Mouse (Mus musculus): Measurements from ENCODE around the gene Hmgb3.
"Not testable (repeated sequence)": the region's sequence is repeated elsewhere in the genome, so short reads cannot be mapped to it uniquely, and the experiment has no call there.

Hmgb3 gene

DNA sequence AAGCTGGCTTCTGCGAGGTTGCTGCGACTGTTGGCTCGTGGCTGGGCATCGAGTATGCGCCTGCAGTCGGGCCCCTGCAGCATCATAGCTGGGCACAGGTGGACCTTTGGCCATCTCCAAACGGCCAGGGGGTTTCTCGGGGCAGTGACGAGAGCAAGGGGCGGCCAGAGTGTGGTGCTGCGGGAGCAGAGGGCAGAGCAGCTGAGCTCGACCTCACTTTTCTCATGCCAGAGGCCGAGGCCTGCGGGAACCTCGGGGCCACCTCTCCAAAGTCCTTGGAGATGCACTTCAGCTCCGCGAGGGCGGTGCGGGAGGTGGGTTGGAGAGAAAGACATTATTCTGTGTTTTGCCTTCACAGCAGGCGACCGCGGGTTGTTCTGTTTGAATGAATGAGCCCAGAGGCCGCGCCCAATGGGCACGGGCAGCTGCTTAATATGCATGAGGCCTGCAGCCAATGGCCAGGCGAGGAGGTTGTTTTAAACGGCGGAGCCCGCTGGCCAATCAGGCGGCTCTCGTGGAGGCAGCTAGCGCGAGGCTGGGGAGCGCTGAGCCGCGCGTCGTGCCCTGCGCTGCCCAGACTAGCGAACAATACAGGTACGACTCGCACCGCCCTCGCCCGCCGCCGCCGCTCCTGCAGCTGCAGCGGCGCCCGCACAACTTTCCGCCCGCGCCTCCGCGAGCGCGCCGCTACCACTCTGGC lies at the start of gene Hmgb3:
TSS of gene Hmgb3 (plus strand) at position 504 of the 700 bp plus-strand sequence.
- peak; percentile 82 for DNase-seq (ENCODE audit: low spot score)

DNA sequence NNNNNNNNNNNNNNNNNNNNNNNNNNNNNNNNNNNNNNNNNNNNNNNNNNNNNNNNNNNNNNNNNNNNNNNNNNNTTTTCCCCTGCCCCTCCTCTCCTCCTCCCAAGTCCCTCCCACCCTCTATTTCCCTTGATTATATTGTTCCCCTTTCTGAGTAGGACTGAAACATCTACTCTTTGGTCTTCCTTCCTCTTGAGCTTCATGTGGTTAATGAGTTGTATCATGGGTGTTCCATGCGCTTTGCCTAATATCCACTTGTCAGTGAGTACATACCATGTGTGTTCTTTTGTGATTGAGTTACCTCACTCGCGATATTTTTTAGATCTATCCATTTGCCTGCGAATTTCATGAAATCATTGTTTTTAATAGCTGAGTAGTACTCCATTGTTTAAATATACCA lies 49.1 kb upstream of the Hmgb3 start:
- DNase-seq (ENCODE audit: low spot score): not testable (repeated sequence)

DNA sequence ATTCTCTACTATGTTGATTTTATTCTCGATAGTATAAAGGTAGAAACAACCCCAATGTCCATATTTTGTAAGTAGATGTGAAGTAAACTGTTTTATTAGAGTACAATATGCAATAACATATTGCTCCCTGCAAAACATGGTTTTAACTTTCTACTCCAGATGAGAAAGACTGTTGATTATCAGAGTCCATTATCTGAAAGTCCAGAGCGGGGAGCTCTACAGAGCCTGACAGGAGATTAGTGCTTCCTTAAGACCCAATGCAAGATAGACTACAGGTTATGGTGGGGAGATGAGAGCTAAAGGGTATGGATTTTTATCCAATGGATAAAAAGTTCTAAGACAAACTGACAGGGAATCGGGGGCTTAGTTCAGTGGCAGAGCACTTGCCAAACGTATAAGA lies 36.5 kb upstream of the Hmgb3 start:
- DNase-seq (ENCODE audit: low spot score): no peak

DNA sequence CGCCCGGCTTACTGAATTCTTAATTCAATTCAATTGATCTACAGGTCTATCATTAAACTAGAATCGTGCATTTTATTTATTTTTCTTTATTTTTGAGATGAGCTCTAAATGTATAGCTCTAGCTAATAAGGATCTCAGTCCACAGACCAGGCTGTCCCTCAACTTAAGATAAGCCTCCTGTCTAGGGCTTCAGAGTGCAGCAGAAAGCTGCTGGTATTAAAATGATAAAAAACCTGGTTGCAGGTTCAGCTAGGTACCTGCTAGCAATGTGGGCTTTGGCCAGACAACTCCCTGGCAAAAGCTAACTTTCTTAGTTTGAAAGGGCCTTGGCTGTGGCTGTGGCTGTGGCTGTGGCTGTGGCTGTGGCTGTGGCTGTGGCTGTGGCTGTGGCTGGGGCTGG lies 32.8 kb upstream of the Hmgb3 start:
- no peak for DNase-seq (ENCODE audit: low spot score)

DNA sequence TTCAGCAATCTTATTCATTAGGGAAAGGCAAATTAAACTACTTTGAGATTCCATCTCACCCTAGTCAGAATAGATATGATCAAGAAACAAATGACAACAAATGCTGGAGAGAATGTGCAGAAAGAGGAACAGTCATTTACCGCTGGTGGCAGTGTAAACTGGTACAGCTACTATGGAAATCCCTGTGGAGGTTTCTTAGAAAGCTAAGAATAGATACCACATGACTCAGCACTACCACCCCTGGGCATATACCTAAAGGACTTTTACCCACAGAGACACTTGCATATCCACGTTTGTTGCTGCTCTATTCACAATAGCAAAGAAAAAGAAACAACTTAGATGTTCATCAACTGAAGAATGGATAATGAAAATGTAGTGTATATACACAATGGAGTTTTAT lies 31.4 kb upstream of the Hmgb3 start:
- DNase-seq (ENCODE audit: low spot score): no peak

DNA sequence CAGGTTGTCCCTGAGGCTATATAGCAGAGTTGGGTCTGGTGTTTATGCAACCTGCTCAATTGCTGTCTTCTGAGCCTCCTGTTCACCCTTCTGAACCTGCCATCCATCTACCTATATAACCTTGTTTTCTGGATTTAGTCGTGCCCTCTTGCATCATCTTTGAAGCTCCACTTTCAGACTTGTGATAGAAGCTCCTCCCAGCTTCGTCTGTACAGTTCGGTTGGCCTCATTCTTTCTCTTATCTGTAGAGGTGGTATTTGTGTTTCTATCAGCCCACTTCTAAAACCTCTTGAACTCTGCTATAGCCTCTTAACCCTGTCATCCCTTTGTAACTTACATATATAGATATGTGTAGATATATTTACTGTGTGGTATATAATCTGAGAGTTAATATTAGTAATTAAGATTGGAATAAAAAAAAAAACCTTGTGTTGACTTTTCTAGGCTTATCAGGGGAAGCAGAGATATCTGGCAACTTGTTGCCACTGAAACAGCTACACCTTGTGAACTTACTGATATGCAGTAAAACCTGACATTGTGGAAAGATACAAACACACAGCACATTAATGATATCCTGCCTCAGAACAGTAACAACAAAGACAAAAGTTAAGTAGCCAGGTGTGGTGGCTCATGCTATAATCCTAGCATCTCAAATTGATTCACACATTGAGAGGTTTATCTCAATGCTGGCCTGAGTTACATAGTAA lies 30.0 kb upstream of the Hmgb3 start:
- DNase-seq (ENCODE audit: low spot score): no peak

DNA sequence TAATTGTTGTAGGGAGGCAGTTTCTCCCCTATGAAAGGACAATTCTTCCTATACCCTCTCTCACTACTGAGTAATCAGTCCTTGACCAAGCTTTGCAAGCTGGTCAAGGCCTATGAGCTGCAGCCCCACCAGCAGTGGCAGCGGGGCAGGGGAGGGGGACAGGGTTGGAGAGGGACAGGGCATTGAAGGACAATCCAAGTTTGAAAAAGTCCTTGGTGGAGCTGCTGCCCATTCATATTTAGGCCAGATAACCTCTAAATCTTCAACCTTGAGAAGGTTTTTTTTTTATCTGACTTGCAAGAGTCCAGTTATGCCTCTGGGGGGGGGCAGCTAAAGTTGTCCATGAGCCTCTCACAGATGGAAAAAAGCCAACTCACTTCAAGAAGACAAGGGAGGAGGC lies 28.3 kb upstream of the Hmgb3 start:
- DNase-seq (ENCODE audit: low spot score): no peak

DNA sequence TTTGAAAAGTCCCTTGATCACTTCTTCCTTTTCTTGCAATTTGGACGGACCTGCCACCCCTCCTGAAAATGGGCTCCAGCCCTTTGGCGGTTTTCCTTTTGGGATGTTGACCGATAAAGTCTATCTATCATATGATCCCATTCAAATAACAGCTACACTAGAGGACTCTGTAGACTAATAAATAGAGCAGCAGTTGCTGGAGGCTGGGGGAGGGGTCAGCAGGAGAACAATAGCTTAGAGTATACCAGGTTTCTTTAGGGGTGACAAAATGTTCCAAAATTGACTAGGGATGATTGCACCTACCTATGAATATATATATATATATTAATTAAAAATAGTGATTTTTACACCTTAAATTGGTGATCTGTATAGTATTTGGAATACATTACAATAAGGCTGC lies 27.6 kb upstream of the Hmgb3 start:
- DNase-seq (ENCODE audit: low spot score): no peak

DNA sequence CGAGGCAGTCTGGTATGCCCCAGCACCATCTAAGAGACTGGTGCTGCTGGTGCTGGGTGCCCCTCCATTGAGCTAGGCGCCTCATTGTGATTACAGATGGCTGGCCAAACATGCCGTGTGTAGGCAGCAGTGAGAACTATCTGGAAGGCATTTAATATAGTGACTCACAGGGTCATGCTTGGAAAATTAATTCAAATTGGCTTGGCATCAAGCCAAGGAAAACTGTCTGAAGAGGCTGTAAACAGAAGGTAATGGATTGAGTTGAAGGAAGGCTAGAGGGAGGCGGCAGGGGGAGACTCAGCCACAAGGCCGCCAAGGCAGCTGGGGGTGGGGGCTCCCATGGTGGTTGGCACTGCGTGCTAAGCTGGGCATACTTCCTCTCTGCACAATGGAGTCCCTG lies 27.1 kb upstream of the Hmgb3 start:
- DNase-seq (ENCODE audit: low spot score): no peak

DNA sequence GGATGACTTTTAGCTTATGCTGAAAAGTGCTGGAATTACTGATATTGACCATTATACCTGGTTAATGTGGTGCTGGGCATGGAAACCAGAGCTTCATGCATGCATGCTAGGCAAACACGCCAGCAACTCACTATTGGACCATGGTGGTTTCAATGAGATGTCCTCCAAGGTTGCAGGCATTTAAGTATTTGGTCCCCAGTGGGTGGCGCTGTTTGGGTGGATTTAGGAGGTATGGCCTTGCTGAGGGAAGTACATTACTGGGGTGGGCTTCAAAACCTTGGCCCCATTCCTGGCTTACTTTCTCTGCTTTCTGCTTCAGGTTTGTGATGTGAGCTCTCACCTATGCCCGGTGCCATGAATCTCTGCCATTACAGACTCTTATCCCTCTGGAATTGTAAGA lies 23.1 kb upstream of the Hmgb3 start:
- DNase-seq (ENCODE audit: low spot score): no peak

DNA sequence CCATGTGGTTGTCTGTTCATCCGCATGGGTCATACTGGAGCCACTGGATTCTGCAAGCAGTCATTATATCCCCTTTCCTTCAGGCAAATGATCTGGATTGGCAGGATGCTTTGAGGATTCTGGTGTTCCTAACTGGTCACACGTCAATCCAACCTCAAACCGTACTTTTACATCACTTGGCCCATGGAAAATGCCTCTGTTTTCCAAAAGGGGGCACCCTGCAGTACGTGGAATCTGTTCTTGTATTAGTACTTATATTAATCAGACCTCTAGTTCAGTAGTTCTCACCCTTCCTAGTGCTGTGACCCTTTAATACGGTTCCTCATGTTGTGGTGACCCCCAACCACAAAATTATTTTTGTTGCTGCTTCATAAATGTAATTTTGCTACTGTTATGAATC lies 21.6 kb upstream of the Hmgb3 start:
- DNase-seq (ENCODE audit: low spot score): no peak

DNA sequence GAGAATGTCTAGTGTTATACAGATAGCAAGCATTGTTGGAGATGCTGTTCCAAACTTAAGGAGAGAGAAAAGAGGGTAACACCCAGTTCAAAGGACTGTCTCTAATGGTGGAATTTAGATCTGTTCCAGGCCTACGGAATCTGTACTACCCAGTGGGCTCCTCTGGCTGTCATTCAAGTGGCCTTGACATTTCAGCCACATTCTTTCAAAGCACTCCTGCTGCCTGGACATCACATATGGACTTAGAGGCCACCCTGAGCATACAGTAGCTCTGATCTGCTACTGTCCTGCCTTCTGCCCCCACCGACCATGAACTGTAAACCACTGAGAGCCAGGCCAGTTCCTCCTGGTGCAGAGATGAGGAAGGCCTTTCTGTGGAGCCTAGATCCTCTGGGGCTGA lies 17.9 kb upstream of the Hmgb3 start:
- DNase-seq (ENCODE audit: low spot score): no peak

DNA sequence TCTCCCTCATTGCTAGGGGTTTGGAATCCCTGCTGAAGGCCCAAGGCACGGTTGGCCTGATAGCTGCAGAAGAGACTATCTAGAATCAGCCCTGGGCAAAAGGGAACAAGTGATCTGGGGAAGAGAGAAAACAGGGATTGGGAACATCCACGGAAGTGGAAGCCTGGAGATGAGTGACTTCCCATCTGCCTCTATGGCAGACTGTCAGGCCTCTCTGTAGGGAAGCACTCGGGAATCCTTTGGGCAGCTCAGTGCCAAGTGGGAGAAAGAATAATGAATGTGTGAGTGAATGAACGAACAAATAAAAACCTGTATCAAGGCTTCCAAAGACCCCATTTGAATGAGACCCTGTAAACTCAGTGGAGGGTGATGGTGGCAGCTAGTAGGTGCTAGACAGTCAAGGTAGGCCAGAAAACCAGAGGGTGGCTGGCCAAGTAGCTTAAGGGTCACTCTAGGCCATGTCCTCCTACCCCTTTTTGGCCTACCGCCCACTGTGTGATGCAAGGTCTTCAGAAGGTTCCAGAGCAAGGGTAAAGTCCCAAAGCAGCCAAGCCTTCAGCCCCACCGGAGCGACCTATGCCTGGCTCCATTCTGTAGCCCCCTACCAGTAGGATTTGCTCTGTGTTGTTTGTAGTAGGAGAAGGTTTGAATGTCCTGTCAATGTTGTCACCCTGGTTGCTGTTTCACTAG lies 14.8 kb upstream of the Hmgb3 start:
- no peak for DNase-seq (ENCODE audit: low spot score)

DNA sequence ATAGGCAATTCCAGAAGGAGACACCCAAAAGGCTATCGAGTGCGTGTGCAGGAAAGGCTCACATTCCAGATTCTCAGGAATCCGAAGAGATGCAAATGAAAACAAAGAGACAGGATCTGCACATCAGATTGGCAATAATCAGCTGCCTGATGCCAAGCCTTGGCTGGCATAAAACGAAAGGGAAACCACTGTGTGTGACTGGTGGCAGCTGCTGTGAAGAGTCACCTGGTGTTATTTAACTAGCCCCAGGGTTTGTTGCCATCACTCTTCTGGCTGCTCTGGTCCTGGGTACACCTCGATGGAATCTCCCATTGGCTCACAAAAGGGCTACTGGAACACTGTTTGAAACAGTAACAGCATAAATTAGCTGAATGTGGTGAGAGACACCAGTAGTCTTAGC lies 11.0 kb upstream of the Hmgb3 start:
- no peak for DNase-seq (ENCODE audit: low spot score)

DNA sequence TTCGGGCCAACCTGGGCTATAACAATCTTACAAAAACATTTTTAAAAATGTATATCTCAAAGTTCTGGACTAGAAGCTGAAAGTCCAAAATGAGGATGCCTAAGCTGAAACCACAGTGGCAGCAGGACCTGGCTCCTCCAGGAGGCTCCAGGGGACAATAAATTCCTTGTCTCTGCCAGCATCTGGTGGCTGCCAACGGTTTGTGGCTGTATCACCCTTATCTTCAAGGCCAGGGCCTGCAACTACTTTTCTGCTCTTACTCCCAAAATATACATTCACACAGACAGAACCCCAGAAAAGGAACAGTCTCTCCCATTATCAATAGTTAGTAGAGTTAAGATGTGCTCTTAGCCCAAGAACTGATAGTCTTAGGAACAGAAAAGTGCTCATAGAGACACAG lies 10.6 kb upstream of the Hmgb3 start:
- DNase-seq (ENCODE audit: low spot score): no peak

DNA sequence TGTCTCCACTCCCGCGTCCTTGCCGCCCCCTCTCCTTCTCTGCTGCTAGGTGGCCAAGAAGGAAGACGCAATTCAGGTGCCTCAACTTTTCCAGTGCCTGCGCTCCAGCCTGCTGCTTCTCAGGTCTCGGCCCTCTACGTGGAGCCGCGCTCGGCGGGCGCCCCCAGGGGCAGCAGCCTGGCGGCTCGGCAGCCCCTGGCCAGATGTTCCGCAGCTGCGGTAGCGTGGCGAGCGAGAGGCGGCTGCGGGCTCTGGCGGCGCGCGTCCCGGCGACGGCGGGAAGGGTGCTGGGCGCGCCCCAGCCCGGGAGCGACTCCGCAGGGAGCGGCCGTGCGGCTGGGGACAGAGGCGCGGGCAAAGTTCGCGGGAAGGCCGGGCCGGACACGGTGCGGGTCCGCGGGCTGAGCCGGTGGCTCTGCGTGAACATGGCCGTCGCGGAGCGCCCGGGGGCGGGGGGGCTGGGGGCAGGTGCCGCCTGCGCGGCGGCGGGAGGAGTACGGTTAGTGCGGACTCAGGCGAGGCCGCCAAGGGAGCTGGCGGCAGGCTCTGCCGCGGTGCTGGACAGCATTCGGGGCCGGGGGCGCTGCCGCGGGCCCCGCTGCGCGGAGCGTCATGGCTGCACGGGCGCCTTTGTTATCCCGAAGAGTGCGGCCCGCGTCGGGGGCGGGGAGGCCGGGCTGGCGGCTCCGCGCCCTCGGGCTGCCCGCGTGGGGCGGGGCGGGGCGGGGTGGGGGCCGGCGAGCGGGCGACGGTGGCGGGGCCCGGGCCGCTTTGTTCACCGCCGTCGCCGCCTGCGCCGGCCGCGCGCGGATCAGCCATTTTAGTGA lies 610 bp downstream of the Hmgb3 start:
- DNase-seq (ENCODE audit: low spot score): peak; percentile 16

DNA sequence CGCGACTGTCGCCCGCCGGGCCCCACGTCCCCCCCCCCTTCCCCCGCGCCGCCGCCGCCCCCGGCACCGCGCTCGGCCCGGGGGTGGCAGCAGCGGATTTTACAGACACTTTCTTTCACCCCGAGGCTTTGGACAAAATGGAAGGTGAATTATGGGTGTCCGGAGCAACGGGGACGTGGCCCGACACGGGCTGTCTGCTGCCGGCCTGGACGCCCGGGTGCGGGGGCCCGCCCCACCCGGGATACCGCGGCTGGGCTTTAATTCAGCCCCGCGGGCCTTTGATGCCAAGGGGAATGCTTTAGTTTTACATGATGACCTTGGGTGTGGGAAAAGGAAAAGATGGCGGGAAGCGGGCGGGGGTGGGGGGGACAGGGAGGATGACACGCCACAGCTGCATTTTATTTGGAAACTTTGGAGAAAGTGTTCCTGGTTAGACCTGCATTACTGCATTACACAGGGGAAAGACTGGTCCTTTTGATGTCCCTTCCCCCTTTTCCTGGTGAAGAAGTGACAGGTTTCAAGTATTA lies 1.3 kb downstream of the Hmgb3 start:
- peak; percentile 2 for DNase-seq (ENCODE audit: low spot score)

DNA sequence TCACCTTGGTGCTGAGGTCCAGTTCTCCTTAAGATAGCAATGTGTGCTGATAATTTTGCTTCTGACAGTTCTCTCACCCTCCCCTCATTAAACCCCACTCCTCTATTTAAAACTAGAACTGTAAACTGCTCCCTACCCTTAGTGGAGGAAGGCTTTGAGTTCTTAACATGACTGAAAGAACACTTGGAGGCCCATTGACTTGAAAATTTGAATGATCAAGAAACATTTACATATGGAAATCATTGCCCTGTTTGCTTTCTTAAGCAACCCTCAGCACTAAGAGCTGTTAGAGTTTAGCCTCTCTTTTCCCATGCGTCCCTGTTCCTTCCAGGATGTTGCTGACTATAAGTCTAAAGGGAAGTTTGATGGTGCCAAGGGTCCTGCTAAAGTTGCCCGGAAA lies 3.6 kb downstream of the Hmgb3 start:
- DNase-seq (ENCODE audit: low spot score): no peak

DNA sequence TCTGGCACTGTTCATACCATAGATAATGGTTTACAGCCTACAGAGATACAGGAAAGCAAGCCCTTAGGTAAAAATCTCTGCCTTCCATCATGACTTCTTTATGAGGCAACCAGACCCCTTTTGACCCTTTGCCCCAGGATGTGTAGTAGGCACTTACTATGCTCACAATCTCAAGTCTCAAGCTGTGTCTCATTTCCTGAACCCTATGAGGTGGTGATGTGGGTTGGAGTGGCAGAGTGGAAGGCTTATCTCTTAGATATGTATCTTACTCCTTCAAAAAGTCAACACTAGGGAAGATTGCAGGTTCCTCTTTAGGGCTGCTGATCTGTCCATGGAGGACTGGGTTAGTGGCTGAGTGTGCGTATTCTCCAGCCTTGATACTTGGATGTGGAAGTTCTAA lies 5.1 kb downstream of the Hmgb3 start:
- no peak for DNase-seq (ENCODE audit: low spot score)

DNA sequence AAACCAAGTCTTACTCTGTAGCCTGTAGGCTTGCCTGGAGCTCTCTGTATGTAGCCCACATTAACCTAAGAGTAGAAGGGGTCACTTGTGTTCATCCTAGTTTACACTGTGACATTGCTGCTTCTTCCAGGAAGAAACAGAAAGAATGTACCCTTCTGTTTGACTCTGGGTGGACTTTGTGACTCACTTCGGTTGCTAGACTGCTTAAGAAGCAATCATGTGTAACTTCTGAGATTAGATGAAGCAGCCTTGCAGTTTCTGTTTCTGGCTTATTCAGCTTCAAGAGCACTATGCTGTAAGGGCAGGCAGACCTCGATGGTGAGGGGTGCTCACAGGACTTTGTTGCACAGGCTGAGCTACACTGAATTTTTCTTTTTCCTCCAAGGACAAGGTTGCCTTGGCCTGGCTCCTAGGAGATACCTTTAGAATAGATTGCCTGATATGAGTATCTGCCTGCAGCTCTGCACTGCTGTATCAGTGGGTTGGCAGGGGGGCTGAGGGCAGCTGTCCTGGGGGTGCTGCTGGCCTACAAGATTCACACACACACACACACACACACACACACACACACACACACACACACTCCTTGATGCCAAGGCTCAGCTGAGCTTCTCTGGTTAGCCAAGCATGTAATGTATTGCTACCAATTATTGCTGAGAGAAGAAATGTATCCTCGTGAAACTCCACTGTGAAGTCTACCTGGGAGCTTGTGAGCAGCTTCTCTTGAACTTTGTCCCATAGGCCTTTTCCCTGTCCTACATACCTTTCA lies 17.6 kb downstream of the Hmgb3 start:
- DNase-seq (ENCODE audit: low spot score): no peak

DNA sequence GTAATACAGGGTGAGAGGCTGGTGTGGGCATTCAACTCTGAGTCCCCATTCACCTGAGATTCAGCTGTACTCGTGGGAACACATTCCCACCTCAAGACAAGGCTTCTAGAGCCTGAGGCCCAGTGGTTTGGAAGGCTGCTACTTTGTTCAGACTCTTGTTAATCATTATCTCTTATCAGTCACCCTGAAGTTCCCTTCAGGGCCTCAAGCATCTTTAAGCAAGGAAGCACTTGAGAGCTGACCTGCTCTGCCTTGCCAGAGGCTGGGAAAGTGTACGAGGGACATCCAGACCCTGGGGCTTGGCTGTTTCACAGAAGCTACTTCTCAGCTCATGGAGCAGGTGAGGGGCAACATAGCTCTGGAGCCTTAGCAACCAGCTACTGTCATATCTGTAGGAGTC lies 19.8 kb downstream of the Hmgb3 start:
- no peak for DNase-seq (ENCODE audit: low spot score)

DNA sequence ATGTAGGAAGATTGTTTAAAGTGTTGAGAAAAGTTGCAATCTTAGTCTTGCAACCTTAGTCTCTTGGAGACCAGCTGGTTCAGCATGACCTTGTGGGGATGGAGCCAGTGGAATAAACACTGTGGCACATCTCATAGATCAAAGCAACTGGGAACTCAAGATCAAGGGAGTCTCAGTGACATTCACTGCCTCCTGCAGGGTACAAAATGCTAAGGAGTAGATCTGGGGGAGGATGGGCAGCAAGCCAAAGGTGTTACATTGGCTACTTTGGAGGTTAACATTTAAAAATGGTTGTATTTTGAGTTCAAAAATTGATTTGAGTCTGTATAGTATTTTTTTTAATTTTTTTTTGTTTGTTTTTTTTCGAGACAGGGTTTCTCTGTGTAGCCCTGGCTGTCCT lies 33.5 kb downstream of the Hmgb3 start:
- no peak for DNase-seq (ENCODE audit: low spot score)

Measured in urinary bladder, postnatal 14 days (tissue).